12 mouse cellular contexts compared by ENCODE assay signal in the genomic region with DNA sequence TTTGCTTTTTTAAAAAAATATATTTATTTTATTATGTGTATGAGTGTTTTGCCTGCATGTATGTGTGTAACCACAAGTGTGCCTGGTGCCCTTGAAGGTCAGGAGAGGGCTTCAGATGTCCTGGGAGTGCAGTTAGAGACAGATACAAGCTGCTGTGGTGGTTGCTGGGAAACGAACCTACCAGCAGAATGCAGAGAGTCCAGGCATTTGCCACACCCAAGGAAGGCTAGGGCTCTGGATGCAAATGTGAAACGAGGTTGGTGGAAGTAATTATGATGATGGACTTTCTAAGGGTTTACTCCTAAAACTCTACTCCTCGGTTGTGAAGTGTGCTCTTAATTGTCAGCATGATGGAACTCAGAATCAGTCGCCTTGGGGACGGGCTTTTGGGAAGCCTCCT. TPM values are rescaled to one million over a fixed set of nuclear protein-coding genes. Genes with fewer than 3 reads are reported as not detected.
A peak's percentile ranks its signal among the peaks of the same experiment; 100 is the strongest.
DNase-seq lines count a peak whose midpoint lies in the region; ATAC-seq and TF ChIP-seq lines count a peak whose summit lies in the region.
"Had no signal": no experiment of that assay in that cellular context is flagged by ENCODE, and none has a peak within 500 bp of the region (broad histone marks: within the 10 kb centered on the region; RNA-seq: fewer than 3 reads in every experiment).

No protein-coding gene starts in this region.

- H3K4me3 ChIP-seq in forebrain, embryonic 12.5 days (replicated peaks), result no peak overlapping the region
- H3K4me3 ChIP-seq in forebrain, embryonic 16.5 days (replicated peaks; ENCODE audit: low read length), result no peak overlapping the region
- H3K4me3 ChIP-seq in midbrain, embryonic 11.5 days (ENCODE audit: low read depth, low read length), result no peak overlapping the region
- H3K4me3 ChIP-seq in midbrain, postnatal 0 days (ENCODE audit: low read depth, low read length), result no peak overlapping the region
- H3K4me3 ChIP-seq in intestine, embryonic 16.5 days (ENCODE audit: low read length), result no peak overlapping the region
- no peak overlapping the region for H3K4me3 ChIP-seq in stomach, embryonic 15.5 days (replicated peaks)

- peaks cover 4% of the 10 kb centered on the region; the same call in 1 of the 2 replicates for H3K36me3 ChIP-seq in forebrain, embryonic 12.5 days (replicated peaks)
- no peaks in the 10 kb centered on the region; the same call in 1 of the 2 replicates for H3K36me3 ChIP-seq in forebrain, embryonic 16.5 days (ENCODE audit: control insufficient read depth, insufficient read depth)
- H3K36me3 ChIP-seq in midbrain, embryonic 11.5 days (ENCODE audit: control insufficient read depth, insufficient read depth, low read length), result no peaks in the 10 kb centered on the region
- peaks cover 3% of the 10 kb centered on the region; the same call in 1 of the 2 replicates for H3K36me3 ChIP-seq in midbrain, postnatal 0 days (ENCODE audit: insufficient read depth, low read length)
- H3K36me3 ChIP-seq in intestine, embryonic 16.5 days (ENCODE audit: control insufficient read depth, insufficient read depth, low read length), result no peaks in the 10 kb centered on the region
- no peaks in the 10 kb centered on the region for H3K36me3 ChIP-seq in stomach, embryonic 15.5 days

- ATAC-seq in forebrain, embryonic 12.5 days (ENCODE audit: low FRiP score), result no peak
- ATAC-seq in forebrain, embryonic 16.5 days, result no peak
- ATAC-seq in midbrain, embryonic 11.5 days (ENCODE audit: low FRiP score), result no peak
- no peak for ATAC-seq in midbrain, postnatal 0 days (ENCODE audit: low FRiP score)
- no peak for ATAC-seq in intestine, embryonic 16.5 days
- ATAC-seq in stomach, embryonic 15.5 days (ENCODE audit: insufficient read depth, low FRiP score, low read depth), result no peak
- ATAC-seq: inflammation-experienced regulatory T-cells, adult 6 months had no signal

- intact Hi-C loops in gastrocnemius, postnatal 14 days (cut with DNase I; ENCODE audit: low total_unique reads), result no loop called here

- WGBS in forebrain, embryonic 12.5 days, result 77% methylated on average over 5 of the region's 5 CpGs
- WGBS in forebrain, embryonic 16.5 days, result 74% methylated on average over 5 of the region's 5 CpGs
- 68% methylated on average over 5 of the region's 5 CpGs for WGBS in midbrain, embryonic 11.5 days
- 64% methylated on average over 5 of the region's 5 CpGs for WGBS in midbrain, postnatal 0 days
- WGBS in intestine, embryonic 16.5 days, result 66% methylated on average over 5 of the region's 5 CpGs
- 66% methylated on average over 5 of the region's 5 CpGs for WGBS in stomach, embryonic 15.5 days

- TF ChIP-seq CTCF in midbrain, postnatal 0 days (IDR thresholded peaks at IDR 0.05), result no peak

- peaks cover 27% of the 10 kb centered on the region for H3K4me1 ChIP-seq in forebrain, embryonic 12.5 days
- H3K4me1 ChIP-seq in forebrain, embryonic 16.5 days (replicated peaks; ENCODE audit: control insufficient read depth, insufficient read depth, low read length), result peaks cover 21% of the 10 kb centered on the region
- peaks cover 18% of the 10 kb centered on the region for H3K4me1 ChIP-seq in midbrain, embryonic 11.5 days (ENCODE audit: control insufficient read depth, insufficient read depth, low read length)
- peaks cover 4% of the 10 kb centered on the region; the same call in 1 of the 2 replicates for H3K4me1 ChIP-seq in midbrain, postnatal 0 days (ENCODE audit: insufficient read depth, low read length)
- H3K4me1 ChIP-seq in intestine, embryonic 16.5 days (ENCODE audit: control insufficient read depth, insufficient read depth, low read length), result peaks cover 19% of the 10 kb centered on the region
- H3K4me1 ChIP-seq in stomach, embryonic 15.5 days, result peaks cover 15% of the 10 kb centered on the region

- DNase-seq in midbrain, embryonic 11.5 days (ENCODE audit: low spot score, missing footprints), result no peak
- DNase-seq in midbrain, postnatal 0 days (ENCODE audit: low spot score), result no peak
- no peak for DNase-seq in gastrocnemius, postnatal 14 days
- no peak for DNase-seq in ovary, postnatal 14 days (ENCODE audit: low spot score)
- DNase-seq: B cell, adult 2 months; cerebellum, adult 18-20 months; layer of hippocampus, postnatal 36 days had no signal

- no peak overlapping the region for H3K27ac ChIP-seq in forebrain, embryonic 12.5 days
- H3K27ac ChIP-seq in forebrain, embryonic 16.5 days (ENCODE audit: low read length), result no peak overlapping the region
- no peak overlapping the region for H3K27ac ChIP-seq in midbrain, embryonic 11.5 days (ENCODE audit: low read depth, low read length)
- H3K27ac ChIP-seq in midbrain, postnatal 0 days (ENCODE audit: low read depth, low read length), result no peak overlapping the region
- H3K27ac ChIP-seq in intestine, embryonic 16.5 days (ENCODE audit: low read length), result no peak overlapping the region
- H3K27ac ChIP-seq in stomach, embryonic 15.5 days, result no peak overlapping the region

- no peaks in the 10 kb centered on the region for H3K9me3 ChIP-seq in forebrain, embryonic 12.5 days
- H3K9me3 ChIP-seq in forebrain, embryonic 16.5 days (ENCODE audit: control insufficient read depth, low read length), result no peaks in the 10 kb centered on the region
- no peaks in the 10 kb centered on the region for H3K9me3 ChIP-seq in midbrain, embryonic 11.5 days (ENCODE audit: control insufficient read depth, low read length)
- no peaks in the 10 kb centered on the region for H3K9me3 ChIP-seq in midbrain, postnatal 0 days (ENCODE audit: low read length)
- H3K9me3 ChIP-seq in intestine, embryonic 16.5 days (ENCODE audit: control insufficient read depth, low read length), result no peaks in the 10 kb centered on the region
- H3K9me3 ChIP-seq in stomach, embryonic 15.5 days, result no peaks in the 10 kb centered on the region

- H3K9ac ChIP-seq in forebrain, embryonic 12.5 days, result no peak overlapping the region
- H3K9ac ChIP-seq in forebrain, embryonic 16.5 days (replicated peaks; ENCODE audit: low read depth, low read length), result no peak overlapping the region
- no peak overlapping the region for H3K9ac ChIP-seq in midbrain, embryonic 11.5 days (ENCODE audit: low read length)
- no peak overlapping the region for H3K9ac ChIP-seq in midbrain, postnatal 0 days (replicated peaks; ENCODE audit: low read length, poor library complexity, severe bottlenecking)
- H3K9ac ChIP-seq in intestine, embryonic 16.5 days (ENCODE audit: low read depth, low read length), result no peak overlapping the region
- H3K9ac ChIP-seq in stomach, embryonic 15.5 days, result no peak overlapping the region

- H3K4me2 ChIP-seq in forebrain, embryonic 12.5 days, result peak overlapping the region; percentile 77
- H3K4me2 ChIP-seq in forebrain, embryonic 16.5 days (ENCODE audit: low read length), result no peak overlapping the region
- peak overlapping the region; percentile 15; the same call in 1 of the 2 replicates for H3K4me2 ChIP-seq in midbrain, embryonic 11.5 days
- no peak overlapping the region for H3K4me2 ChIP-seq in midbrain, postnatal 0 days (ENCODE audit: low read depth, low read length, poor library complexity, severe bottlenecking)
- peak overlapping the region; percentile 77; the same call in 1 of the 2 replicates for H3K4me2 ChIP-seq in intestine, embryonic 16.5 days (ENCODE audit: low read depth, low read length)
- H3K4me2 ChIP-seq in stomach, embryonic 15.5 days, result peak overlapping the region; percentile 78

- H3K27me3 ChIP-seq in forebrain, embryonic 12.5 days, result no peaks in the 10 kb centered on the region
- H3K27me3 ChIP-seq in forebrain, embryonic 16.5 days (replicated peaks; ENCODE audit: control insufficient read depth, insufficient read depth, low read length), result no peaks in the 10 kb centered on the region
- no peaks in the 10 kb centered on the region for H3K27me3 ChIP-seq in midbrain, embryonic 11.5 days (ENCODE audit: control insufficient read depth, insufficient read depth, low read length)
- no peaks in the 10 kb centered on the region for H3K27me3 ChIP-seq in midbrain, postnatal 0 days (ENCODE audit: insufficient read depth, low read length)
- no peaks in the 10 kb centered on the region for H3K27me3 ChIP-seq in intestine, embryonic 16.5 days (replicated peaks; ENCODE audit: control insufficient read depth, insufficient read depth, low read length)
- no peaks in the 10 kb centered on the region for H3K27me3 ChIP-seq in stomach, embryonic 15.5 days (replicated peaks)

RNA-seq across cellular contexts. Expression of gene Lrpprc, which starts 1.4 kb away (rescaled TPM):
- polyA plus RNA-seq in forebrain, embryonic 12.5 days (2016; fragmentation: Nextera tagmentation; extraction: Ambion mirVana), result 49.3 and 52.8 TPM in 2 replicates
- 46.8 and 50.6 TPM in 2 replicates for polyA plus RNA-seq in forebrain, embryonic 16.5 days (2015; fragmentation: Nextera tagmentation; extraction: Ambion mirVana)
- 53.9 and 59.1 TPM in 2 replicates for polyA plus RNA-seq in midbrain, embryonic 11.5 days (2014; fragmentation: Nextera tagmentation; extraction: Ambion mirVana)
- 53.5 and 68.0 TPM in 2 replicates for total RNA-seq in midbrain, postnatal 0 days (2014; rRNA removed)
- polyA plus RNA-seq in midbrain, postnatal 0 days (2015; fragmentation: Nextera tagmentation; extraction: Ambion mirVana), result 39.1 and 41.3 TPM in 2 replicates
- 54.5 and 55.6 TPM in 2 replicates for polyA plus RNA-seq in intestine, embryonic 16.5 days (2015; fragmentation: Nextera tagmentation; extraction: Ambion mirVana)
- polyA plus RNA-seq in stomach, embryonic 15.5 days (2015; fragmentation: Nextera tagmentation; extraction: Ambion mirVana), result 44.2 and 50.6 TPM in 2 replicates
- 10 to 100 TPM; 59.7 to 65.7 TPM for total RNA-seq in gastrocnemius, postnatal 14 days (2021)

Comparison
In these comparisons a context has a peak if more than half of its experiments do, and no peak if none do; other contexts are left out.
1. H3K4me2 ChIP-seq: peak in forebrain, embryonic 12.5 days (single experiment), midbrain, embryonic 11.5 days (single experiment), intestine, embryonic 16.5 days (single experiment) and stomach, embryonic 15.5 days (single experiment); none in forebrain, embryonic 16.5 days (single experiment) and midbrain, postnatal 0 days (single experiment).